ENCODE assay signal across 13 mouse cellular contexts in the genomic region with DNA sequence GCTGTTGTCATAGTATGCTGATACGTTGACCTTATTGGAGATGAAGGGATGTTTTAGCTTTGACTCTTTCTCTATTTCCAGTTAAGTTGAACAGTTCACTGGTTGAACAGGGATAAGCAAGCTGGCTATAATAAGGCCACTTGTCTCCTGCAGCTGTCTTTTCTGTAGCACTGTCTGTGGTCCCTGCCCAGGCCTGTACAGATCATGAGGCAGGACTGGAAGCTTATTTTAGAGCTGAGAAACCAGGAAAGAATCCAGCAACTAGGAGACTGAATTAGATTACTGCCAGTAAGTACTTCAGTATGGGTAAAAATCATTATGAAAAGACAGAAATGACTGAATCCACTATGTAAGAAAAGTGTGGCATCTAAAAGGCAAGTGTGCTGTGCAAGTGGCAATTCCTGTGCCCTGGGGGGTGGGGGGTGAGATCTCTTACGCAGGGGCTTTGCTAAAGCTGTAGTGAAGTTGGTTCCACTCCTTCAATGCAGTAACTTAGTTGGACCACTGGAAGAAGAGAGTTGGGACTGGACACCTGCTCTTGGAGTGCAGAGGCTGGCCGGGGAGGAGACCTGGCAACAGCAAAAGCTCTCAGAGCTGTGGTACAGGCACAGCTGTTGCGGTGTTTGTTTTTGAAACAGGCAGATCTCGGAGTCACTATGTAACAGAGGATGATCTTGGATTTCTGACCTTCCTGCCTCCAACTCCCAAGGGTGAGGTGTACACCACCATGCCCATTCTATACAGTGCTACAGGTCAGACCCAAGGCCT. TPM values are rescaled to one million over a fixed set of nuclear protein-coding genes. Genes with fewer than 3 reads are reported as not detected.
DNase-seq lines count a peak whose midpoint lies in the region; ATAC-seq and TF ChIP-seq lines count a peak whose summit lies in the region.
"Had no signal": no experiment of that assay in that cellular context is flagged by ENCODE, and none has a peak within 500 bp of the region (broad histone marks: within the 10 kb centered on the region; RNA-seq: fewer than 3 reads in every experiment).

No protein-coding gene starts in this region.

- H3K4me3 ChIP-seq in lung, postnatal 0 days (ENCODE audit: low read depth, low read length): no peak overlapping the region
- no peak overlapping the region for H3K4me3 ChIP-seq in heart, embryonic 14.5 days (ENCODE audit: control insufficient read depth in 1 of 2, insufficient read depth in 1 of 2, low read depth in 1 of 2, low read length in 2 of 2)
- H3K4me3 ChIP-seq in kidney, embryonic 14.5 days (ENCODE audit: low read length): no peak overlapping the region
- H3K4me3 ChIP-seq: forebrain, embryonic 13.5 days; limb, embryonic 12.5 days had no signal

- DNase-seq in lung, postnatal 0 days (ENCODE audit: low spot score): peak; percentile 38
- DNase-seq in lung, postnatal 36 days: no peak
- DNase-seq in gastrocnemius, postnatal 10 days: peak; percentile 39
- no peak for DNase-seq in ovary, adult 18-20 months (ENCODE audit: low spot score)
- DNase-seq in thymus, postnatal 36 days: no peak
- DNase-seq: cerebellum, adult 2 months; lung, embryonic 14.5 days had no signal

- H3K4me2 ChIP-seq in lung, postnatal 0 days (replicated peaks; ENCODE audit: low read depth, low read length): no peak overlapping the region
- H3K4me2 ChIP-seq in heart, embryonic 14.5 days (ENCODE audit: low read length): no peak overlapping the region
- no peak overlapping the region for H3K4me2 ChIP-seq in kidney, embryonic 14.5 days (replicated peaks; ENCODE audit: low read depth, low read length)
- H3K4me2 ChIP-seq: forebrain, embryonic 13.5 days; limb, embryonic 12.5 days; lung, embryonic 14.5 days; midbrain, embryonic 11.5 days had no signal

- no peak for TF ChIP-seq CTCF in lung, postnatal 0 days (IDR thresholded peaks at IDR 0.05)

- H3K36me3 ChIP-seq in lung, postnatal 0 days (ENCODE audit: insufficient read depth, low read length): no peaks in the 10 kb centered on the region
- no peaks in the 10 kb centered on the region for H3K36me3 ChIP-seq in heart, embryonic 14.5 days (ENCODE audit: control insufficient read depth, insufficient read depth, low read length)
- H3K36me3 ChIP-seq in kidney, embryonic 14.5 days (ENCODE audit: control insufficient read depth, insufficient read depth, low read length): no peaks in the 10 kb centered on the region
- H3K36me3 ChIP-seq: limb, embryonic 12.5 days had no signal

- 62% methylated on average over 5 of the region's 5 CpGs for WGBS in lung, postnatal 0 days
- WGBS in heart, embryonic 14.5 days: 65% methylated on average over 5 of the region's 5 CpGs
- WGBS in kidney, embryonic 14.5 days: 82% methylated on average over 5 of the region's 5 CpGs

- no peak for TF ChIP-seq EP300 in lung, postnatal 0 days (IDR thresholded peaks at IDR 0.05)

- H3K27ac ChIP-seq in lung, postnatal 0 days (ENCODE audit: low read length): no peak overlapping the region
- peak overlapping the region; percentile 84 to 86 for H3K27ac ChIP-seq in heart, embryonic 14.5 days (replicated peaks in 1 of 2; ENCODE audit: control insufficient read depth in 1 of 2, insufficient read depth in 1 of 2, low read depth in 2 of 2, low read length in 2 of 2)
- H3K27ac ChIP-seq in kidney, embryonic 14.5 days (ENCODE audit: low read depth, low read length): no peak overlapping the region
- H3K27ac ChIP-seq: forebrain, embryonic 13.5 days; kidney, postnatal 0 days; limb, embryonic 12.5 days had no signal

- no peaks in the 10 kb centered on the region for H3K9me3 ChIP-seq in lung, postnatal 0 days (ENCODE audit: low read length)
- no peaks in the 10 kb centered on the region for H3K9me3 ChIP-seq in heart, embryonic 14.5 days (ENCODE audit: control insufficient read depth, low read length)
- no peaks in the 10 kb centered on the region for H3K9me3 ChIP-seq in kidney, embryonic 14.5 days (ENCODE audit: control insufficient read depth, low read length)
- H3K9me3 ChIP-seq: forebrain, embryonic 13.5 days; limb, embryonic 12.5 days had no signal

- no peaks in the 10 kb centered on the region for H3K27me3 ChIP-seq in lung, postnatal 0 days (replicated peaks; ENCODE audit: insufficient read depth, low read length)
- H3K27me3 ChIP-seq in heart, embryonic 14.5 days (ENCODE audit: control insufficient read depth, insufficient read depth, low read length): no peaks in the 10 kb centered on the region
- no peaks in the 10 kb centered on the region for H3K27me3 ChIP-seq in kidney, embryonic 14.5 days (ENCODE audit: control insufficient read depth, insufficient read depth, low read length)
- H3K27me3 ChIP-seq: forebrain, embryonic 13.5 days; limb, embryonic 12.5 days had no signal

- peak; percentile 35; the same call in 1 of the 2 replicates for ATAC-seq in lung, postnatal 0 days
- ATAC-seq in heart, embryonic 14.5 days (ENCODE audit: insufficient number of reproducible peaks, insufficient read depth, low FRiP score, low read depth): peak; percentile 66; the same call in 1 of the 2 replicates
- no peak for ATAC-seq in kidney, embryonic 14.5 days (ENCODE audit: low FRiP score, low TSS enrichment)
- ATAC-seq: forebrain, embryonic 13.5 days had no signal

- H3K9ac ChIP-seq in lung, postnatal 0 days (replicated peaks; ENCODE audit: low read depth): no peak overlapping the region
- H3K9ac ChIP-seq in heart, embryonic 14.5 days (ENCODE audit: low read length): no peak overlapping the region
- H3K9ac ChIP-seq in kidney, embryonic 14.5 days (ENCODE audit: low read depth, low read length): no peak overlapping the region
- H3K9ac ChIP-seq: forebrain, embryonic 13.5 days; limb, embryonic 12.5 days; lung, embryonic 14.5 days had no signal

- no peaks in the 10 kb centered on the region for H3K4me1 ChIP-seq in lung, postnatal 0 days (ENCODE audit: insufficient read depth, low read depth, low read length)
- H3K4me1 ChIP-seq in heart, embryonic 14.5 days (ENCODE audit: control insufficient read depth in 2 of 2, insufficient read depth in 2 of 2, low read length in 2 of 2): peaks cover 4 to 13% of the 10 kb centered on the region in 2 experiments; a peak in 3 of 4 replicates
- 0 out of 2 replicates have a peak, but pooled peaks cover 3% of the 10 kb centered on the region for H3K4me1 ChIP-seq in kidney, embryonic 14.5 days (ENCODE audit: control insufficient read depth, insufficient read depth, low read length)
- H3K4me1 ChIP-seq: forebrain, embryonic 13.5 days; limb, embryonic 12.5 days had no signal

RNA-seq across cellular contexts. Expression of a gene that starts 17.6 kb away (rescaled TPM):
- polyA plus RNA-seq in lung, postnatal 0 days (2015; fragmentation: Nextera tagmentation; extraction: Ambion mirVana): 24.6 and 26.3 TPM in 2 replicates
- total RNA-seq in gastrocnemius, postnatal 10 days (2021): 10 to 100 TPM; 14.5 to 16.7 TPM
- 23.2 and 24.1 TPM in 2 replicates for polyA plus RNA-seq in heart, embryonic 14.5 days (2014; fragmentation: Nextera tagmentation; extraction: Ambion mirVana)
- 64.4 and 77.5 TPM in 2 replicates for polyA plus RNA-seq in kidney, embryonic 14.5 days (2014; fragmentation: Nextera tagmentation; extraction: Ambion mirVana)

RNA-seq across cellular contexts. Expression of a gene that starts 17.8 kb away (rescaled TPM):
- 0.30 and 0.58 TPM in 2 replicates for polyA plus RNA-seq in lung, postnatal 0 days (2015; fragmentation: Nextera tagmentation; extraction: Ambion mirVana)
- total RNA-seq in gastrocnemius, postnatal 10 days (2021): 1 to 10 TPM; 2.6 to 3.0 TPM
- 0.11 and 0.49 TPM in 2 replicates for polyA plus RNA-seq in heart, embryonic 14.5 days (2014; fragmentation: Nextera tagmentation; extraction: Ambion mirVana)
- polyA plus RNA-seq in kidney, embryonic 14.5 days (2014; fragmentation: Nextera tagmentation; extraction: Ambion mirVana): 0.21 and 0.95 TPM in 2 replicates

Comparison
In these comparisons a context has a peak if more than half of its experiments do, and no peak if none do; other contexts are left out.
1. DNase-seq: peak in lung, postnatal 0 days (single experiment) and gastrocnemius, postnatal 10 days (single experiment); none in lung, postnatal 36 days (single experiment), ovary, adult 18-20 months (single experiment) and thymus, postnatal 36 days (0 of 2).
2. H3K27ac ChIP-seq: peak in heart, embryonic 14.5 days (2 of 2); none in lung, postnatal 0 days (single experiment) and kidney, embryonic 14.5 days (single experiment).